Mouse (Mus musculus): ENCODE measurements at regions not wholly inside any gene's neighbourhood (a gene's known extent, or its start where the extent isn't known, plus 50 kb on each side); places are given as distances from the start of the nearest gene placed in this dataset.

GRCm38 (mm10) chr10:17600762-17601108 lies 122.3 kb upstream of the Cited2 start:
- Histone ChIP-seq H3K9me3 (ENCODE audit: control insufficient read depth, low read length) (no peaks in the 10 kb centered on the region), H3K27me3 (ENCODE audit: control insufficient read depth, insufficient read depth, low read length) (no peaks in the 10 kb centered on the region), H3K27ac (replicated peaks; ENCODE audit: low read depth, low read length) (no peak overlapping the region), H3K4me2 (replicated peaks; ENCODE audit: low read depth, low read length, severe bottlenecking) (no peak overlapping the region), H3K4me3 (replicated peaks; ENCODE audit: low read length) (no peak overlapping the region), H3K9ac (ENCODE audit: low read depth, low read length, severe bottlenecking) (no peak overlapping the region), H3K4me1 (ENCODE audit: control insufficient read depth, insufficient read depth, low read length) (no peaks in the 10 kb centered on the region), H3K36me3 (ENCODE audit: control insufficient read depth, insufficient read depth, low read length) (no peaks in the 10 kb centered on the region)
- TF ChIP-seq POLR2A (IDR thresholded peaks at IDR 0.05; ENCODE audit: borderline replicate concordance, extremely low read depth, insufficient read depth, insufficient read length): no peak
- no peak for ATAC-seq (ENCODE audit: low FRiP score, low read depth)
- 67% methylated on average over 3 of the region's 3 CpGs for WGBS
- DNase-seq (ENCODE audit: low spot score): no peak

- DNase-seq (ENCODE audit: low spot score) (no peak), ATAC-seq (ENCODE audit: low FRiP score, low read depth) (no peak)
- Histone ChIP-seq H3K27ac (replicated peaks; ENCODE audit: low read depth, low read length) (no peak overlapping the region), H3K4me3 (replicated peaks; ENCODE audit: low read length) (no peak overlapping the region), H3K9me3 (ENCODE audit: control insufficient read depth, low read length) (no peaks in the 10 kb centered on the region), H3K4me1 (ENCODE audit: control insufficient read depth, insufficient read depth, low read length) (no peaks in the 10 kb centered on the region), H3K27me3 (ENCODE audit: control insufficient read depth, insufficient read depth, low read length) (no peaks in the 10 kb centered on the region), H3K4me2 (replicated peaks; ENCODE audit: low read depth, low read length, severe bottlenecking) (no peak overlapping the region), H3K9ac (ENCODE audit: low read depth, low read length, severe bottlenecking) (no peak overlapping the region), H3K36me3 (ENCODE audit: control insufficient read depth, insufficient read depth, low read length) (no peaks in the 10 kb centered on the region)
- no peak for TF ChIP-seq POLR2A (IDR thresholded peaks at IDR 0.05; ENCODE audit: borderline replicate concordance, extremely low read depth, insufficient read depth, insufficient read length)
- WGBS: 72% methylated on average over 2 of the region's 2 CpGs
Measured at GRCm38 (mm10) chr10:17602446-17602845, 120.6 kb upstream of the Cited2 start.

DNA sequence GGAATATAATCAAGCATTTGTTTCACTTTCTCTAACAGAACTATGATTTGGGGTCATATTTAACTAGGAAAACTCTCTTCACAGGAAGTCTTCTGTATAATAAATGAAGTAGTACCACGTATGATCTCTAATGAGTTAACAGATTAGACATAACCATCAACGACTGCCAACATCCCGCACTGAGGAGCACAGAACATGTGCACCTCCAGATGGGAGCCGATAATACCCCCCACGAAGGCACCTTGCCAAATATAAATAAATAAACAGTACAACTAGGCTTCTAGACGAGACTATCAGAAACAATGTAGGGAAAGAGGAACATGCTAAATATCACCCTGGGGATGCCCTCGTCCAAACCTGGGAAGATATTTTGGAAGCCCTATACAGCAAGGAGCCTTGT lies 114.8 kb upstream of the Cited2 start:
- H3K27ac ChIP-seq (replicated peaks; ENCODE audit: low read depth, low read length): no peak overlapping the region
- no peak overlapping the region for H3K9ac ChIP-seq (ENCODE audit: low read depth, low read length, severe bottlenecking)
- no peak for TF ChIP-seq POLR2A (IDR thresholded peaks at IDR 0.05; ENCODE audit: borderline replicate concordance, extremely low read depth, insufficient read depth, insufficient read length)
- DNase-seq (ENCODE audit: low spot score) (no peak), ATAC-seq (ENCODE audit: low FRiP score, low read depth) (no peak)
- WGBS: 72% methylated on average over 7 of the region's 7 CpGs
- H3K9me3 ChIP-seq (ENCODE audit: control insufficient read depth, low read length): no peaks in the 10 kb centered on the region
- H3K4me1 ChIP-seq (ENCODE audit: control insufficient read depth, insufficient read depth, low read length): no peaks in the 10 kb centered on the region
- H3K36me3 ChIP-seq (ENCODE audit: control insufficient read depth, insufficient read depth, low read length): no peaks in the 10 kb centered on the region
- H3K4me2 ChIP-seq (replicated peaks; ENCODE audit: low read depth, low read length, severe bottlenecking): no peak overlapping the region
- no peaks in the 10 kb centered on the region for H3K27me3 ChIP-seq (ENCODE audit: control insufficient read depth, insufficient read depth, low read length)
- H3K4me3 ChIP-seq (replicated peaks; ENCODE audit: low read length): no peak overlapping the region

GRCm38 (mm10) chr10:17610592-17610991 lies 112.4 kb upstream of the Cited2 start:
- Histone ChIP-seq H3K36me3 (ENCODE audit: control insufficient read depth, insufficient read depth, low read length) (no peaks in the 10 kb centered on the region), H3K9ac (ENCODE audit: low read depth, low read length, severe bottlenecking) (no peak overlapping the region), H3K4me2 (replicated peaks; ENCODE audit: low read depth, low read length, severe bottlenecking) (no peak overlapping the region), H3K9me3 (ENCODE audit: control insufficient read depth, low read length) (no peaks in the 10 kb centered on the region), H3K27ac (replicated peaks; ENCODE audit: low read depth, low read length) (no peak overlapping the region), H3K27me3 (ENCODE audit: control insufficient read depth, insufficient read depth, low read length) (no peaks in the 10 kb centered on the region), H3K4me1 (ENCODE audit: control insufficient read depth, insufficient read depth, low read length) (no peaks in the 10 kb centered on the region), H3K4me3 (replicated peaks; ENCODE audit: low read length) (no peak overlapping the region)
- ATAC-seq (ENCODE audit: low FRiP score, low read depth): no peak
- WGBS: 64% methylated on average over 7 of the region's 7 CpGs
- no peak for TF ChIP-seq POLR2A (IDR thresholded peaks at IDR 0.05; ENCODE audit: borderline replicate concordance, extremely low read depth, insufficient read depth, insufficient read length)
- DNase-seq (ENCODE audit: low spot score): no peak

- Histone ChIP-seq H3K27ac (replicated peaks; ENCODE audit: low read depth, low read length) (no peak overlapping the region), H3K4me3 (replicated peaks; ENCODE audit: low read length) (no peak overlapping the region), H3K27me3 (ENCODE audit: control insufficient read depth, insufficient read depth, low read length) (no peaks in the 10 kb centered on the region), H3K36me3 (ENCODE audit: control insufficient read depth, insufficient read depth, low read length) (no peaks in the 10 kb centered on the region), H3K4me1 (ENCODE audit: control insufficient read depth, insufficient read depth, low read length) (no peaks in the 10 kb centered on the region), H3K9me3 (ENCODE audit: control insufficient read depth, low read length) (no peaks in the 10 kb centered on the region), H3K9ac (ENCODE audit: low read depth, low read length, severe bottlenecking) (no peak overlapping the region), H3K4me2 (replicated peaks; ENCODE audit: low read depth, low read length, severe bottlenecking) (no peak overlapping the region)
- no peak for TF ChIP-seq POLR2A (IDR thresholded peaks at IDR 0.05; ENCODE audit: borderline replicate concordance, extremely low read depth, insufficient read depth, insufficient read length)
- WGBS: 92% methylated on average over 3 of the region's 3 CpGs
- DNase-seq (ENCODE audit: low spot score): no peak
- ATAC-seq (ENCODE audit: low FRiP score, low read depth): no peak
Measured at GRCm38 (mm10) chr10:17613281-17613680, 109.7 kb upstream of the Cited2 start.

DNA sequence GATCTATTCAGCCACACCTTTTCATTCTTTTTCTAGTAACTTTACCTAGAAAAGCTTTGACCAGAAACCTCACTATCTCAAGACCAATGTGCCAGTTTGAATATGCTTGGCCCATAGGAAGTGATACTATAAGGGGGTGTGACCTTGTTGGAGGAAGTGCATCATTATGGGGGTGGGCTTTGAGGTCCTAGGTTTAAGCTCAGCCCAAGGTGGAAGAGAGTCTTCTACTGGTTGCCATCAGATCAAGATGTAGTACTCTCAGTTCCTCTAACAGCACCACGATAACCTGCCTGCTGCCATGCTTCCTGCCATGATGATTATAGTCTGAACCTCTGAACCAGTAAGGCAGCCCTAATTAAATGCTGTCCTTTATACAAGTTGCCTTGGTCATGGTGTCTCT lies 105.0 kb upstream of the Cited2 start:
- H3K4me3 ChIP-seq (replicated peaks; ENCODE audit: low read length): no peak overlapping the region
- no peak for DNase-seq (ENCODE audit: low spot score)
- ATAC-seq (ENCODE audit: low FRiP score, low read depth): no peak
- H3K9ac ChIP-seq (ENCODE audit: low read depth, low read length, severe bottlenecking): no peak overlapping the region
- no peaks in the 10 kb centered on the region for H3K36me3 ChIP-seq (ENCODE audit: control insufficient read depth, insufficient read depth, low read length)
- H3K4me2 ChIP-seq (replicated peaks; ENCODE audit: low read depth, low read length, severe bottlenecking): no peak overlapping the region
- H3K27me3 ChIP-seq (ENCODE audit: control insufficient read depth, insufficient read depth, low read length): no peaks in the 10 kb centered on the region
- 85% methylated on average over 1 of the region's 1 CpGs for WGBS
- H3K9me3 ChIP-seq (ENCODE audit: control insufficient read depth, low read length): no peaks in the 10 kb centered on the region
- no peak for TF ChIP-seq POLR2A (IDR thresholded peaks at IDR 0.05; ENCODE audit: borderline replicate concordance, extremely low read depth, insufficient read depth, insufficient read length)
- H3K27ac ChIP-seq (replicated peaks; ENCODE audit: low read depth, low read length): no peak overlapping the region
- H3K4me1 ChIP-seq (ENCODE audit: control insufficient read depth, insufficient read depth, low read length): no peaks in the 10 kb centered on the region

All from limb, embryonic 14.5 days (tissue).